Mouse (Mus musculus) cerebellum, adult 2 months (tissue): Measurements from ENCODE around the gene Tbx1.

Source experiments
- CTCF ChIP-seq: fragments of 200-500 bp; IDR thresholded peaks from 2 replicates; pipeline ENCODE4 v1.5.1; 2011; ENCODE audit warnings: low read depth, mild to moderate bottlenecking, control low read depth, low read length, moderate library complexity, borderline replicate concordance; ENCODE audit not compliant: insufficient read depth
- POLR2A ChIP-seq: fragments of 200-500 bp; IDR thresholded peaks from 2 replicates; pipeline ENCODE4 v1.6.1; 2011; ENCODE audit warnings: low read length, control low read depth, borderline replicate concordance; ENCODE audit not compliant: insufficient read depth

DNA sequence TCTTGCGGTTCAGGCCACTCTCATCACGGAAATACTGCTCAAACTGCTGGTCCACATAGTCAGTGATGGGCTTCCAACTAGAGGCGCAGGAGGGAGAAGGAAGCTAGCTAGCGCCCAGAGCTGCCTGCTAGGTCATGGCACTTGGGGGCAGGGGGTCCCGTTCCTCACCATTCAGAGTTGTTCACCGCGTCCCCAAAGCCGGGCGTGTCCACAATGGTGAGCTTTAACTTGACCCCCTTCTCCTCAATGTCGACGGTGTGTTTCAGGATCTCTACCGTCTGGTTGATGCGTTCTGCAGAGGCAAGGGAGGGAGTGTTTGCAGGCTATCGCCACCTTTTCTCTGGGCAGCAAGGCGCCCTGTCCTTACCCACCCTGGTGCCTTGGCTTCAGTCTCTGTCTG is 34.2 kb upstream of the Tbx1 start:
- TF ChIP-seq POLR2A (no peak), CTCF (no peak)
